Mouse (Mus musculus) hindbrain, embryonic 11.5 days (tissue): ENCODE measurements around the gene Abhd17a. TPM values are rescaled to one million over a fixed set of nuclear protein-coding genes. Genes with fewer than 3 reads are reported as not detected.
A peak's percentile ranks its signal among the peaks of the same experiment; 100 is the strongest.

Experiments
- ATAC-seq: fragments of 200-750 bp; cut with Nextera tagmentation; 2 replicates; pipeline ENCODE4 v1.8.0; 2017; ENCODE audit warnings: mild to moderate bottlenecking, moderate TSS enrichment, moderate library complexity; ENCODE audit not compliant: low FRiP score
- DNase-seq: peaks from one replicate; pipeline ENCODE4 v3.0.0-alpha.2; 2015; ENCODE audit warnings: low spot score
- H3K27ac ChIP-seq: fragments of 300-500 bp; sonication (generic); 2 replicates; pipeline ENCODE4 v1.5.1; 2014; ENCODE audit warnings: mild to moderate bottlenecking, low read depth, low read length
- H3K27me3 ChIP-seq: fragments of 300-500 bp; sonication (generic); 2 replicates; pipeline ENCODE4 v1.6.1; 2014; ENCODE audit warnings: mild to moderate bottlenecking, low read length, moderate library complexity, mixed read lengths; ENCODE audit not compliant: control insufficient read depth, insufficient read depth
- H3K36me3 ChIP-seq: fragments of 300-500 bp; sonication (generic); 2 replicates; pipeline ENCODE4 v1.6.1; 2014; ENCODE audit warnings: mild to moderate bottlenecking, low read length, moderate library complexity, mixed read lengths; ENCODE audit not compliant: control insufficient read depth, insufficient read depth
- H3K4me1 ChIP-seq: fragments of 300-500 bp; sonication (generic); replicated peaks from 2 replicates; pipeline ENCODE4 v1.6.1; 2014; ENCODE audit warnings: low read length, mixed read lengths; ENCODE audit not compliant: control insufficient read depth, insufficient read depth
- H3K4me2 ChIP-seq: fragments of 300-500 bp; sonication (generic); replicated peaks from 2 replicates; pipeline ENCODE4 v1.6.1; 2014; ENCODE audit warnings: mild to moderate bottlenecking, low read depth, low read length
- H3K4me3 ChIP-seq: fragments of 300-500 bp; sonication (generic); 2 replicates; pipeline ENCODE4 v1.5.1; 2014; ENCODE audit warnings: low read depth, low read length
- H3K9ac ChIP-seq: fragments of 300-500 bp; sonication (generic); 2 replicates; pipeline ENCODE4 v1.6.1; 2014; ENCODE audit warnings: low read depth, low read length
- H3K9me3 ChIP-seq: fragments of 300-500 bp; sonication (generic); 2 replicates; pipeline ENCODE4 v1.6.1; 2016; ENCODE audit warnings: low read length; ENCODE audit not compliant: control insufficient read depth
- WGBS: fragments of 180-500 bp; shearing (Covaris S2); extraction: QIAGEN DNeasy Blood & Tissue Kit; methylation state at CpG from one replicate; pipeline ENCODE4 v1.1.7; 2014; 5-methylcytosine and 5-hydroxymethylcytosine counted together
- polyA plus RNA-seq: library from polyadenylated mRNA; unstranded; fragments of >200 nt; fragmentation: Nextera tagmentation; extraction: Ambion mirVana; gene quantifications from 2 replicates; pipeline ENCODE4 v1.2.1, GENCODE M21; 2014

Abhd17a gene
- polyA plus RNA-seq, 1 experiment from 2014 or later, result 98.8 TPM

DNA sequence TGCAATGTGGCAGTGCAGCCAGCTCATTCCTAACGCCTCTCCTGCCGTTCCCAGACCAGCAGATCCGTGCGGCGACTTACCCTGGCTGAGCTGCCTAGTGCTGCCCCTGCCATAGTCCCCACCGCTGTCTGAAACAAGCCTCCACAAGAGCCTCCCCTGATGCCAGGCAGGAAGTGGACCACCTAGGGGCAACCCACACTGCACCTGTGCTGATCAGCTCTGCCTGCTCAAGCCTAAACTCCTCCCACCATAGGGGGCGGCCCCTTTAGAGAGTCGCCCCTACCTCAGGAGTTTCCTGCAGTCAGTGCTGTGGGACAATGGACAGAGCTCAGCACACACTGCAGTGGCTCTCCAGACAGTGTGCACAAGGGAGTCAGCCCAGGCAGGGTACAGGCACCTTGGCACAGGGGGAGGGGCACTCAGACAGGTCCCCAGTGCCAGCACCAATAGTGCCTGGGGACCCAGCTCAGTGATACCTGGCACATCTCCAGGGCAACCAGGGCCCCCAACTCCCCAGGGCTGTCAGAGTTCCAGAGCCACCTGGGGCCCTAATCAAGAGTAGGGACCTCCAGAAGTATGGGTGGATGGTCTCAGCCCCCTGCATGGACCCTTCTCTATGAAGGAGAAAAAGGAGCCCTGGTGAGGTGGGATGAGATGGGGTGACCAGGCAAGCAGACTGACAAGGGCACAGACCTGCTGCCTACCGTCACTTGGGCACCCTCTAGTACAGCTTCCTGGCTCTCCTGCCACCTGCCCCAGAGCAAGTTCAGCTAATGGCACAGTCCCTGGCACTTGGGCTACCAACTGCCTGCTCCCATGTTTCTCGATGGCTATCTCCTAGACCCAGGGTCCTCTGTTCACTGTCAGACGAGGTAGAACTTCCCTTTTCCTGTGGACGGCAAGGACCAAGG is 5.2 kb downstream of the Abhd17a start:
- no peak for DNase-seq
- no peak overlapping the region for H3K4me2 ChIP-seq
- H3K36me3 ChIP-seq, result no peaks in the 10 kb centered on the region
- peaks cover 4% of the 10 kb centered on the region for H3K4me1 ChIP-seq
- WGBS, result 80% methylated on average over 12 of the region's 12 CpGs
- no peaks in the 10 kb centered on the region for H3K9me3 ChIP-seq
- no peaks in the 10 kb centered on the region for H3K27me3 ChIP-seq
- no peak for ATAC-seq
- H3K9ac ChIP-seq, result no peak overlapping the region
- no peak overlapping the region for H3K4me3 ChIP-seq
- no peak overlapping the region for H3K27ac ChIP-seq

- H3K4me3 ChIP-seq, result no peak overlapping the region
- no peak overlapping the region for H3K27ac ChIP-seq
- peaks cover 4% of the 10 kb centered on the region for H3K4me1 ChIP-seq
- ATAC-seq (no peak), DNase-seq (no peak)
- no peaks in the 10 kb centered on the region for H3K27me3 ChIP-seq
- H3K9ac ChIP-seq, result no peak overlapping the region
- 71% methylated on average over 12 of the region's 12 CpGs for WGBS
- no peaks in the 10 kb centered on the region for H3K36me3 ChIP-seq
- no peaks in the 10 kb centered on the region for H3K9me3 ChIP-seq
- H3K4me2 ChIP-seq, result no peak overlapping the region
Measured at GRCm38 (mm10) chr10:80584045-80584488, 6.1 kb downstream of the Abhd17a start.

GRCm38 (mm10) chr10:80583047-80583446 is 7.1 kb downstream of the Abhd17a start:
- H3K4me3 ChIP-seq, result no peak overlapping the region
- no peaks in the 10 kb centered on the region for H3K36me3 ChIP-seq
- no peak for DNase-seq
- 91% methylated on average over 5 of the region's 5 CpGs for WGBS
- H3K27ac ChIP-seq, result no peak overlapping the region
- no peak for ATAC-seq
- no peaks in the 10 kb centered on the region for H3K9me3 ChIP-seq
- no peak overlapping the region for H3K4me2 ChIP-seq
- peaks cover 4% of the 10 kb centered on the region for H3K4me1 ChIP-seq
- no peaks in the 10 kb centered on the region for H3K27me3 ChIP-seq
- H3K9ac ChIP-seq, result no peak overlapping the region

DNA sequence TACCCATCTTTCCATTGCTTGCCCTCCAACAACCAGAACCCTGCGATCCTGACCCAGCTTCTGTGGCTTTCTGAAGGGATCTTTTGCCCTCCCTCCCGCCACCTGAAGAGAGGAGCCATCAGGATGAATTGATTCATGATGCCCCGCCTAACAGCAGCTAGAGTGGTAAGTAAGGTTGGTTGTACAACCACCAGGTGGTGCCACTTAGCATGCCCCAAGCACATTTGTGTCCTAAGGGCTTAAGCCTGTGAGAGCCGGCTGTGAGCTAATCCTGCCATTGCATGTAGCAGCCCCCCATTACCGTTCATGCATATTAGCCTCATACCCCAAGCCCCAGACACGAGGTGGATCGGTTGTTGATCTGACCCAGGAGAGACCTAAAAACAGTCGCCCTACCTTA is 11.2 kb downstream of the Abhd17a start:
- Histone ChIP-seq H3K4me1 (peaks cover 4% of the 10 kb centered on the region), H3K9ac (0 out of 2 replicates have a peak overlapping the region, but pooled peaks have one; percentile 15), H3K9me3 (no peaks in the 10 kb centered on the region), H3K4me2 (0 out of 2 replicates have a peak overlapping the region, but pooled peaks have one; percentile 97), H3K36me3 (no peaks in the 10 kb centered on the region), H3K27ac (0 out of 2 replicates have a peak overlapping the region, but pooled peaks have one; percentile 33), H3K4me3 (no peak overlapping the region; the same call in 1 of the 2 replicates), H3K27me3 (no peaks in the 10 kb centered on the region)
- ATAC-seq (no peak), DNase-seq (peak; percentile 56)
- 8% methylated on average over 8 of the region's 8 CpGs for WGBS

- H3K27me3 ChIP-seq, result no peaks in the 10 kb centered on the region
- peak overlapping the region; percentile 82 for H3K27ac ChIP-seq
- no peaks in the 10 kb centered on the region for H3K36me3 ChIP-seq
- under 1% methylated on average over 29 of the region's 29 CpGs for WGBS
- H3K4me3 ChIP-seq, result peak overlapping the region; percentile 82
- peak; percentile 86 for DNase-seq
- no peaks in the 10 kb centered on the region for H3K9me3 ChIP-seq
- H3K4me1 ChIP-seq, result peaks cover 4% of the 10 kb centered on the region
- H3K9ac ChIP-seq, result peak overlapping the region; percentile 60; the same call in 1 of the 2 replicates
- H3K4me2 ChIP-seq, result peak overlapping the region; percentile 97
- peak; percentile 53 for ATAC-seq
Measured at GRCm38 (mm10) chr10:80578131-80578750, 11.9 kb downstream of the Abhd17a start.

GRCm38 (mm10) chr10:80577195-80578130 is 12.7 kb downstream of the Abhd17a start, which contains the start of gene Klf16:
Gene Klf16, minus strand, starts transcription at chr10:80577321.
- peak; percentile 80 for ATAC-seq
- WGBS, result under 1% methylated on average over 71 of the region's 97 CpGs
- H3K4me1 ChIP-seq, result peaks cover 4% of the 10 kb centered on the region

DNA sequence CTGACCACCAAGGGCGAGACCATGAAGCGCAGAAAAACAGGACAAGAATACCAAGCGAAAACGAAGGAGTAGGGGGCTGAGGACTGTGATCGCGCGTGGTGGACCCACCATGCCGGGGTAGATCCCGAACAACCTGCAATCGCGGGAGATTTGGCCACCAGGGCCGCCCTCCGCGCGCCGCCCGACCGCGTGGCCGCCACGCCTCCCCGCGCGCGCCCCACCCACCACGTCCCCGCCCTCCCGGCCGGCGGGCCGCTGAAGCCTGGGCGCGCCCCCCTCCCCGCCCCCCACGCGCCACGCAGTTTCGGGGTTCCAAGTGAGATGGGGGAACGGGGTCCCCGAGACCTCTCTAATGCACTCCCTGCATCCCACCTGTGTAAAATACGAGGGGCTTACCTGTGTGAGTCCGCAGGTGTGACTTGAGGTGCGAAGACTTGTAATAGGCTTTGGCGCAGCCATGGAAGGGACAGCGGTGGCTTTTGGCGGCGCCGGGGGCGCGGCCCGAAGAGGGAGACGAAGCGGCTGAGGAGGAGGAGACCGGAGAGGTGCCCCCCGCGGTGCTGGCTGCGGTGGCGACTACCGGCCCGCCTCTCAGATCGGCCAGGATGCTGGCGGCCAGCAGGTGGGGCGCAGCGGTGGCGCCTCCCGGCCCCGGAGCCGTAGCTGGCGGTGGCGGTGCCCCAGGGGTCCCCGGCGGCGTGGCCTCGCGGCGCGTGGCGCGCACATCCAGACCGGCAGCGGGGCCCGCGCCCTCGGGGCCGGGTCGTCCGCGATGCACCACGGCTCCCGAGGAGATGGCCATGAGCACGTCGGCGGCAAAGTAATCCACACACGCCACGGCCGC is 13.6 kb downstream of the Abhd17a start:
- Histone ChIP-seq H3K27me3 (no peaks in the 10 kb centered on the region), H3K4me2 (peak overlapping the region; percentile 97), H3K27ac (peak overlapping the region; percentile 82), H3K9me3 (no peaks in the 10 kb centered on the region), H3K36me3 (no peaks in the 10 kb centered on the region), H3K4me1 (peaks cover 10% of the 10 kb centered on the region), H3K9ac (peak overlapping the region; percentile 60), H3K4me3 (peak overlapping the region; percentile 82)
- peak; percentile 13; the same call in 1 of the 2 replicates for ATAC-seq
- peak; percentile 57 for DNase-seq
- WGBS, result under 1% methylated on average over 58 of the region's 96 CpGs

More at GRCm38 (mm10) chr10:80577195-80578130, 12.7 kb downstream of the Abhd17a start, which contains the start of gene Klf16:
- peak within 1 kb of the TSS; percentile 60 for H3K9ac ChIP-seq
- H3K4me3 ChIP-seq, result peak within 1 kb of the TSS; percentile 82
- H3K36me3 ChIP-seq, result no peaks in the 10 kb centered on the region
- no peaks in the 10 kb centered on the region for H3K9me3 ChIP-seq
- peak within 1 kb of the TSS; percentile 82 for H3K27ac ChIP-seq
- H3K4me2 ChIP-seq, result peak within 1 kb of the TSS; percentile 97
- no peaks in the 10 kb centered on the region for H3K27me3 ChIP-seq
- peak; percentile 95 for DNase-seq
